Mouse (Mus musculus) B cell, adult 2 months (primary cell): ENCODE measurements around the gene Trmu.
A peak's percentile ranks its signal among the peaks of the same experiment; 100 is the strongest.
"Not testable (repeated sequence)": the region's sequence is repeated elsewhere in the genome, so short reads cannot be mapped to it uniquely, and the experiment has no call there.

Experiments used
- DNase-seq, 2 experiments: peaks; one replicate each; pipeline ENCODE4 v3.0.0; 2022

The Trmu gene

GRCm38 (mm10) chr15:85878848-85879497 lies at the start of gene Trmu:
Gene Trmu (plus strand): TSS chr15:85879312.
- peak; percentile 86 to 87 for DNase-seq

GRCm38 (mm10) chr15:85829470-85829869 lies 49.6 kb upstream of the Trmu start:
- DNase-seq, result no peak

- peak; percentile 77 to 78 for DNase-seq
Measured at GRCm38 (mm10) chr15:85831954-85832590, 47.0 kb upstream of the Trmu start, which contains the start of gene Ttc38. Gene Ttc38 (plus strand): TSS chr15:85832306.

- DNase-seq, result no peak
Measured at GRCm38 (mm10) chr15:85832599-85832998, 46.5 kb upstream of the Trmu start.

- DNase-seq, result peak; percentile 22 to 29
Measured at GRCm38 (mm10) chr15:85835335-85835734, 43.8 kb upstream of the Trmu start.

GRCm38 (mm10) chr15:85836887-85837286 lies 42.2 kb upstream of the Trmu start:
- no peak for DNase-seq

GRCm38 (mm10) chr15:85840983-85841382 lies 38.1 kb upstream of the Trmu start:
- DNase-seq, result peak; percentile 46 to 53

GRCm38 (mm10) chr15:85841796-85842360 lies 37.2 kb upstream of the Trmu start:
- no peak for DNase-seq

- no peak for DNase-seq
Measured at GRCm38 (mm10) chr15:85845071-85845470, 34.0 kb upstream of the Trmu start.

- no peak for DNase-seq
Measured at GRCm38 (mm10) chr15:85851656-85852392, 27.3 kb upstream of the Trmu start.

- DNase-seq, result no peak
Measured at GRCm38 (mm10) chr15:85858980-85859489, 20.1 kb upstream of the Trmu start.

GRCm38 (mm10) chr15:85859490-85860031 lies 19.6 kb upstream of the Trmu start, which contains the start of gene Gtse1:
Gene Gtse1 (plus strand): TSS chr15:85859745.
- DNase-seq, result peak; percentile 88 to 90

- not testable (repeated sequence) for DNase-seq
Measured at GRCm38 (mm10) chr15:85865913-85866312, 13.2 kb upstream of the Trmu start.

- peak; percentile 81 to 83 for DNase-seq
Measured at GRCm38 (mm10) chr15:85867696-85868095, 11.4 kb upstream of the Trmu start.

GRCm38 (mm10) chr15:85877336-85877735 lies 1.8 kb upstream of the Trmu start:
- no peak for DNase-seq

- DNase-seq, result no peak
Measured at GRCm38 (mm10) chr15:85879498-85879895, 385 bp downstream of the Trmu start.

GRCm38 (mm10) chr15:85885606-85886005 lies 6.5 kb downstream of the Trmu start:
- DNase-seq, result no peak

GRCm38 (mm10) chr15:85889235-85889634 lies 10.1 kb downstream of the Trmu start:
- DNase-seq, result no peak

GRCm38 (mm10) chr15:85891971-85892370 lies 12.9 kb downstream of the Trmu start:
- no peak for DNase-seq

GRCm38 (mm10) chr15:85892498-85893118 lies 13.5 kb downstream of the Trmu start:
- no peak for DNase-seq

GRCm38 (mm10) chr15:85893871-85894270 lies 14.8 kb downstream of the Trmu start:
- DNase-seq, result no peak

GRCm38 (mm10) chr15:85896284-85896683 lies 17.2 kb downstream of the Trmu start:
- peak; percentile 86 to 88 for DNase-seq
